Mouse (Mus musculus) spleen, postnatal 14 days (tissue): ENCODE data around the gene Lrr1.
A peak's percentile ranks its signal among the peaks of the same experiment; 100 is the strongest.

Source experiments
- DNase-seq, 2 experiments: peaks; one replicate each; pipeline ENCODE4 v3.0.0; 2021 to 2022; ENCODE audit warnings: low spot score in 2 of 2

The Lrr1 gene

DNA sequence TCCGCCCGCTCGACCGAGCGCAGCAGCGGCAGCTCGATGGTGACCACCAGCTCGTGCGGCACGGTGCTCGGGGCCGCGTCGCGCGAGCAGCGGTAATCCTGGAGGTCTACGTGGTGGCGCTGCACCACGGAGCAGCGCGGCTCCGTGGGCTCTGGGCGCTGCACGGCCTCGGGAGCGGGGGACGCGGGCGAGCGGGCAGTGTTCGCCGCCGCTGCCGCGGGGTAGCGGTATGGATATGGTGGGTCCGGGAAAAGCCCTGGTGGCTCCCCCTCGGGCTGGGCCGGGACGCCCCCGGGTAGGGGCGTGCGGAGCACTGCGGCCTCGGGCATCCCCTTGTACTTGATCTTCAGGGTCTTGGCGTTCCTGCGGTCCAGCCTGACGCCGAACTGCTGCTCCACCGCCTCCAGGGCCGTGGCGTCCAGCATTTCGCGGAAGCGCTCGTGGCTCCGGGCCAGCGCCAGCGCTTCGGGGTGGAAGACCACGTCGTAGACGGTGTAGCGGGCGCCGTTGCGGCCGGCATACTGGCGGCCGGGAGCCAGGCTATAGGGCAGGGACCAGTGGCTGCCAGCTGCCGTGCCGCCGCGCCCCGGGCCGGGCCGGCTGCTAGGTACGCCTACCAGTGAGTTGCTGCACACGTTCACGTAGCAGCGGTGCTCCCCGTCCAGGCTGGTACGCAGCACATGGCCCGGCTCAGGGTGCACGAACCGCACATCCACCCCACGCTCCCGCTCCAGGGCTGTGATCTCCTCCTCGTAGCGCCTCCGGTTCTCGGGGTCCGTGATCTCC, 29.0 kb downstream of the Lrr1 start:
- DNase-seq = peak in 1 of 2 experiments; percentile 25

DNA sequence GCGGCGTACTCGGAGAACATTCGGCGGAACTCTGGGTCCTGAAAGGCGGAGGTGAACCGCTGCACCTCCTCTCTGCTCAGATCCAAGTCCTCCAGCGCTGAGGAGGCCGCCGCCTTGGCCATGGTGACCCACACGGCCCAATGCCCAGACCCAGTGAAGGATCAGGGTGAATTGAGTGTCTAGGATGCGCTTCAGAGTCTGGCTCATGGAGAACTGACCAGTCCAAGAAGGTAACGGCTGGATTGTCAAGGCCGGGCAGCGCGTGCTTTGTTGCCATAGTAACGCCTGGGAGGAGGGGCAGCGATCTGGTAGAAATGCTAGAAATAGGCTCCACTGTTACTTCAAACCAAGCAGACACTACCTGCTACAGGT, 29.5 kb downstream of the Lrr1 start, which contains the start of gene Dnaaf2:
Dnaaf2 (minus strand) TSS at position 266 of the 372 bp plus-strand sequence.
- DNase-seq = peak; percentile 42 to 62

DNA sequence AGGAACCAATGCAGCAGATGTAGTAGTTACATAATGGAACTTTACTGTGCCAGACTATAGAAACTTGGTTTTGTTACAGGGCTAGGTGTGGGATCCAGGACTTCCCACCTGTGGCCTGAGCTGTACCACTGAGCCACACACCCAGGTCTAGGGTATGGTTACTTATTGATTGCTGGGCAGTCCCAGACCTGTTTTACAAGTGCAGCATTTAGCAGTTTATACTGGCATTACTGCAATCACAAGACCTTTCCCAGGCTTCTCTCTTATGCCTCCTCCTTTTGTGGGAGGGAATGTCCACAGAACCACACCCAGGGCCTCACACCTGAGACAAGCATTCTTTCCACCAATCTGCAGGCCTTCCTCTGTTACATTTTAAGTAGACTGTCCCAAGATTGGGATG, 30.4 kb downstream of the Lrr1 start:
- DNase-seq = no peak

DNA sequence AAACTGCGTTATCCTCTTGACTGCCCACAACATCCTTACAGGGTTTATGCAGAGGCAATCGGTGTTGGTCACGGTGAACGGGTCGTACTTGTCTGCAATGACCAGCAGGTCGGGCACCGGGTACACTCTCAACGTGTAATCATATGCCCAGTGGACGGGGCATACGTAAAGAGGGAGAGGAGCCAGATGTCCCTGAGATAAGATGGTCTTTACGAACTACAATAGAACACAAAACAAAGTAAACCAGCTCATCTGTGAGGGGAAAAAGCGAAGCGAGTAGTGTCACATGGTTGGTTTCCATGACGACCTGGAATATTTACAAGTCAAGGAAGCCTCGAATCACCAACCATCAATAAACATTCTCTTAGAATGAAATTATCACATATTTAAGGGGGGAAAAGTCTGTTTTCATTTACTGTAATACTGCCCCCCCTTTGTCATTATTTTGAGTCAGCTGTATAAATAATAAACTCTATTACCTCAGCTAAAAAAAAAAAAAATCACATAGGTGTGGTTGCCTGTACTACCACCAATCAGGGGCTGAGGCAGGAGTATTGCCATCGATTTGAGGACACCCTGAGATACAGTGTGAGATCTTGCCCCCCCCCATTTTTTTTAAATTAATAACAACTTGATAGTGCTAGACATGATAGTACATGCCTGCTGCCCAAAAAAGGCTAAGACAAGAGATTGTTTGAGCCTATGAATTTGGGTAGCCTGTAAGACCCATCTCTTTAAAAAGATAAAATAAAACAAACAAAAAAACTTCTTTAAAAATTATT, 35.6 kb downstream of the Lrr1 start, which contains the start of gene Gm49384:
Gm49384 (minus strand) TSS at position 216 of the 782 bp plus-strand sequence.
- DNase-seq = no peak

DNA sequence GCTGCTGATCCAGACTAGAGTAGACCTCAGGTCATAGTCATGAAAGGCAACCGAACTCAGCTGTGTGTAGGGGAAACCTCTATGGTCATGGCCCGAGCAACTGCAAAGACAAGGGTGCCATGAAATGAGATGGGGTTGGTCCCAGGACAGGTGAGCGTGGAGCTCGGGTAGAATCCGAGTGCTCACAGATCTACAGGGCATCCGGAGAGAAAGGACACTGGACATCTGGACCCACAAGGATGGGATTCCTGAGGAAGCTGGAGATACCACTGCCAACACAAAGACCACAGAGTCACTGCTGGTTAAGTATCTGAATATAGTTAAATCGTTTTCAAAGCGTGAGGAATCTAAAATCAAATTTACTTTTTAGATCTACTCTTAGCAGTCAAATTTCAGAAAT, 38.8 kb downstream of the Lrr1 start:
- no peak for DNase-seq

DNA sequence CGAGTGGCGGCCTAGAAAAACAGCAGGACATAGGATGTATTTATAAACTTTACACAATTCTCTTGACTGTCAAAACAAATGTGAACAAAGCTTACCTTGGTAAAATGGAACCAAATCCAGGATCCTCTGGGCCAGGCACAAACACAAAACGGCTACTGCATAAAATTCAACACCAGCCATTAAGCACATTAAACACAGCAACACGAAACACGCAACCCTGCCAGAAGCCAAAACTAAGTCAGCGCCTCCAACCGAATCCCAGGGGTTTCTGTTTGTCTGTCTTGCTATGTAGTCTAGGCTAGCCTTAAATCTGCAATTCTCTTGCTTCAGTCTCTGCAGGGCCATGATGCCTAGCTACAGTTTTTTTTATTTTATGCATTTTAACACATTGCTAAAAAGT, 39.3 kb downstream of the Lrr1 start:
- DNase-seq = no peak

DNA sequence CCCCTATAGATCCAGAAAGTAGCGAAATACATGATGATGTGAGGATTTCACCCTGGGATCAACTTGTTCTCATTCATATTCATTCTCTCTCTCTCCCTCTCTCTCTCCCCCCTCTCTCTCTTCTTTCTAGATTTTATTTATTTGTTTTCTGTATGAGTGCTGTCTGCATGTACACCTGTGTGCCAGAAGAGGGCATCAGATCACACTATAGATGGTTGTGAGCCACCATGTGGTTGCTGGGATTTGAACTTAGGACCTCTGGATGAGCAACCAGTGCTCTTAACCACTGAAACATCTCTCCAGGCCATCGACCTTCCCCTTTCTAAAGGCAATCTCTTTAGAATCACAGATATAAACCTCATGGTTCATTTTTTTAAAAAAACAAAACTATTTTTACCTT, 39.9 kb downstream of the Lrr1 start:
- DNase-seq = no peak

DNA sequence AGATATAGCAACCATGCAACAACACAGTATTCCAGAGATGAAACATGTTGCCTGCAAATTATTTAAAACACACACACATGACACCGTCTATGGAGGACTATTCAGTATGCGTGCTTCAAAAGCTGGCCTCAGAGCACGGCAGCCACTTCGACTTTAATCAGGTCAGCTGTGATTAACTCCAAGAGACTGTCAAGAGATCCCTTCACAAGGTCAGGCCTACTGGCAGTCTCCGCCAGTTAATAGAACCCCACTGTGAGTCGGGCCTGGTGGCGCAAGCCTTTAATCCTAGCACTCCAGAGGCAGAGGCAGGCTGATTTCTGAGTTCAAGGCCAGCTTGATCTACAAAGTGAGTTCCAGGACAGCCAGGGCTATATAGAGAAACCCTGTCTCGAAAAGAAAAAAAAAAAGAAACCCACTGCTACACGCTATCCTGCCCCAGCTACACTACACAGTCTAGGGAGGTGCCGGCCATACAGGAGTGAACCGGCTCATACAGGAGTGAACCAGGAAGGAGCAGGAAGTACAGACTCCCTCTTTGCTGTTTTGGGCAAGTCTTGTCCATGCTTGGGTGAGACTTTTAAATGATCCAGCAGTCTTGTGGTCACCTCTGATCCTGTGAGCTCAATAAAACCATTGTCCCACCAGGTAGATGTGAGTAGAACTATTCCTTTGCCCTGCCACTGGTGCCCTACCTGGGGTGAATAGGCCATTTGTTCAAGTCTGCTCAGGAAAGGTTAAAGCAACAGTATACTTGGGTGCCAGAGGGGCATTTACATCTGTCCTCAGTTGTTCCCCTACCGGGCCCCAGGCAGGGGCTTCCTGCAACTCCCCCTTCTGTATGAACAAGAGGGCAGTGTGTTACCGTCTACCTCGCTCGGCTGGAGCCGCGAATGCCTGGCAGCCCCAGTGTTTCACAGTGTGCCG, 41.7 kb downstream of the Lrr1 start:
- DNase-seq = no peak

DNA sequence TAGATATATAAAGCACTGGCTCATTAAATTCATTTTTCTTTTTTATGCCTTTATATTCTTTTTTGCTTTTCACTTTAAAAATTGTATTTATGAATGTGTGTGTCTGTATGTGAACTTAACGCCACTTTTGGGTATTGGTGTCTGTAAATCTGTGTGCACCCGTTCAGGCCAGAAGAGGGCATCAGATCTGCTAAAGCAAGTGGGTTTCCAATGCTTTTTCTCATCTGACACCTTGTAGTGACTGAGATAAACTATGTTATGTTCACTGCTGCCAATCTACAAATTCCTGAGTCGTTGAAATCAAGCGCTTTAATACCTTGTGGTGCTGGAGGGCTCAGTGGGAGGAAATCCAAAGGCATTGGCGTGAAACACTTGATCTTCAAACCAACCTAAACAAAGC, 42.4 kb downstream of the Lrr1 start:
- DNase-seq = no peak

DNA sequence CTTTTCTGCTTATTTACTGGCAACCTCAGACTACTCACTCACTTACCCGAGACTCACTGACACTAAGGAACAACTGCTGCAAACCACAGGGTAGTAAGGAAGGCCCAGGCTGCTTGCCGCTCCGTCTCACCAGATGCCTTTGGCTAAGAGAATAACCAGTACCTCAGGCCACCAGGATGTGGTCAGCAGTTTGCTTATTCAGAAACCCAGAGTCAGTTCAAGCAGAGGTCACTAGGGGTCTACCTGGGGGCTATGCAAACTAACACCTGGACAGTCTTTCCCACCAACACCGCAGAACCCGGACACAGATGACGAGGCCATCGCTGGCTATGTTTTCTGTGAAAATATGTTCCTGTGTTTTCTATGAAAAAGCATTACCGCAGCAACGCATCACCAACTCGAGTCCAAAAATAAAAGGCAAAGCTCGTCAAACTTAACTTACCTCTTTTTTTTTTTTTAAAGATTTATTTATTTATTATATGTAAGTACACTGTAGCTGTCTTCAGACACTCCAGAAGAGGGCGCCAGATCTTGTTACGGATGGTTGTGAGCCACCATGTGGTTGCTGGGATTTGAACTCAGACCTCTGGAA, 44.7 kb downstream of the Lrr1 start:
- DNase-seq = no peak

DNA sequence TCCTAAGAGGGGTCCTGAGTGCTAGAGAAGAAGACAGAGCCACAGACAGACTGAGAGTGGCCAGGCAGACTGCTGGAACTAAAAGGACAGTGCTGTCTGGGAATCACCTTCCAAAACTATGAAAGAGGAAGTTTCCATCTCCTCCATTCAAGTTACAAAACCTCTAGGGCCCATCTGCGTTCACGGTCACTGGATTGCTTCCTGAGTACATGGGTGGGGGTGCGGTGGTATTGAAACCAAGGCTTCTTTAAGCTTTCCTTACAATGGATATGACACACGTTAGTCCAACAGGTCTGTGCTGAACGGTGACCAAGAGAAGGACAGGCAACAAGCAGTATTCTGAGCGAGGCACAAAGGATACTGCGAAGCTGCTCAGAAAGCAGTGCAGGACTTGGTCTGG, 45.8 kb downstream of the Lrr1 start:
- DNase-seq = no peak

DNA sequence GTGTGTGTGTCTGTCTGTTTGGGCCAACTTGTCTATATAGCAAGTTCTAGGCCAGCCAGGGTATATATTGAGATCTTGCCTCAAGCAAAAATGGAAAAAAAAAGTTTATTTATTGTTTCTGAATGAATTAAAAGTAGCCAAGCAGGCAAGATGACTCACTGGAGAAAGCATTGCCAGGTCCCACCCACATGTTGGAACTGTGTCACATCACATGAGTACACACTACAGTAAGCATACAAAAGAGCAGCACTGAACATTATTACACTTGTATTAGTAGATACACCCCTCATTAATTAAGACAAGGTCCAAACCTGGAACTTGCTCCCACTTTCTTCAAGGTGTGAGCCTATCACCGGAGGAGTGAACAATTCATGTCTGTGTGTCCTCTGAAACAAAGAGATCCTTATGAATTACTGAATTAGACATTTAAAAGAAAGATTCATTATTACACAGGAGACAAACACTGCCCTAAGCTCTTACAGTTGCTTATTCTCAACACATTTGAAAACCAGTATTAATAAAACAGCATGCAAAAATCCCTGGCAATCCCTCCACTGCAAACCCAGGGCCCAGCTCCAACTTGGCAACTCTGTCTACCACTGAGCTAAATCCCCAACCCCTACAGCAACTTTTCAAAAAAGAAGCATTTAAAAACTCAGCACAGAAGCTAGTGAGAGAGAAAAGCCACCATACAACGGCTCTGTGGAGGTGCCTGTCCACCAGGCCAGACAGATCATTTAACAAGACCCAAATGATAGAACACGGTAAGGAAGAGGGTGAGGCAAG, 46.6 kb downstream of the Lrr1 start:
- DNase-seq = no peak

DNA sequence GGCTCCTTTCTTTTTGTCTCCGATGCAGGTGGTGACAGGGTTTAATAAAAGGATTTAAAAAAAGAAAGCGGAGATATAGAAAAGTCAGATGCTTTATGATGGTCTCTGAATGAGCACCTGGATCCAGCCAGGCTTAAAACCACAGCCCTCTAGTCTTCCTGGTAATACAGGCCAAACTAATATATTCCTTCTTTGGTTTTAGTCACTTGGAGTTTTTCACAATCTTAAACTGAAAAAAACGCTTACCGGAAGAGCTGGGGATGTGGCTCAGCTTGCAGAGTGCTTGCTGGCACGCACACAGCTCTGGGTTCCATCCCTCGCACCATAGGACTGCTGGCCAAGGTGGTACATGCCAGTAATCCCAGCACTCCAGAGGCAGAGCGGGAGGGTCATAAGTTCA, 48.0 kb downstream of the Lrr1 start:
- no peak for DNase-seq

DNA sequence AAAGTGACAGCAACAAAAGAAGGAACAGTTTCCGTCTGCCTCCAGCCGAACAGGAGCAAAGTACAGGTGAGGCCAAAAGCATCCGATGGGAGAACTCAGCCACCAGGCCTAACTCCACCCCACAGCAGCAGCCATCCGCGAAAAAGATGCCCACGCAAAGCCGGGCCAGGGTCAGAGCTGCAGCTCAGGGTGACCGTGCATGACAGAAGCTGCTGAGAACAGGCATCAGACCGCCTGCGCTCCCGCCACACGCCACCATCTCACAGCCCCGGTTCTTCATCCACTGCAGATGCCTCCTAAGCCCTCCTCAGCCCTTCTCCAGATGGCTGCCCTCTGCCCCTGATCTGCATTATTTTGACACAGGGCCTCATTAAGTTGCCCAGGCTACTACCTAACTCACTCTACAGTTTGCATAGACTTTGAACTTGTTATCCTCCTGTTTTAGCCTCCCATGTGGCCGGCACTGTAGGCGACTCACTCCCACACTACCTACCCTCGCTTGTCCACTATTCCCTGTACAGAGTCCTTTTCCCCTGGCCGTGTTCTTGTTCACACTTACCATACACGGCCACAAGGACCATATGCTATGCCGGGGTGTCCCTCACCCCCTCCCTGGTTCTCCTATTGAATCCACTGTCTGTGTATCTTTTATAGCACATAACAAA, 52.1 kb downstream of the Lrr1 start:
- DNase-seq = no peak

DNA sequence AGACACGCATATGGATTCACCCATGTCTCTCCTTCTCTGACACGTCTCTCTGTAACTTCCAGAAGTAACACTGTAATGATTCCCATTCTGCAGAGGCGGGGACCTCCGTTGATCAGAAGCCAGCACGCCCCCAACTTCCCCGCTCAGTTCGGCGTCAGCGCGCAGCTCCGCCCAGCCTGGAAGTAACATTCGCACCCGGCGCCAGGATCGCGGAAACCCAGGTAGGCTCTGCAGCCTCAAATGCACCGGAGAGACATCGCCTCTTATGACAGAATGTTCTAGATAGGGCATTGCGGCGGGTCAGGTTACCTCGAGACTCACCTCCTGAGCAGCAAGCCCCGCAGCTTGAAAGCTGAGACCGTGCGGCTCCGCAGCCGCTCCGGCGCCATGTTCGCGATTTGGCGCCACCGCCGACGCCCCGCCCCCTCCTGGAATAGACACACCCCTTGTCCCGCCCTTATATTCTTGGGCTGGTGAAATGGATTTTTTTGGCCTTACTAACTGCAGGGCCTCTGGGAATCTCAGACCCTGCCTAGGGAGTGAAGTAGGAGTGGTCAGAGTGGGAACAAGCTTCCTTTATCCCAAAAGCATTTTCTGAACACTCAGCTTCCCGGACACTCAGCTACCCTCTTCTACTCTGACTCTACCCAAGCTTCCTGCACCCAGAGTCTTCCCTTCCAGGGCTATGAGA, 59.3 kb downstream of the Lrr1 start, which contains the start of gene Pole2:
Pole2 (minus strand) TSS at position 420 of the 691 bp plus-strand sequence.
- peak; percentile 82 to 85 for DNase-seq
